Mouse (Mus musculus): ENCODE data around the gene Tmem202. TPM values are rescaled to one million over a fixed set of nuclear protein-coding genes. Genes with fewer than 3 reads are reported as not detected.

Gene Tmem202
- polyA plus RNA-seq, 1 experiment, result not detected

GRCm38 (mm10) chr9:59519396-59519795 is 20.3 kb downstream of the Tmem202 start:
- Histone ChIP-seq H3K36me3 (ENCODE audit: control insufficient read depth) (no peaks in the 10 kb centered on the region), H3K9me3 (ENCODE audit: control insufficient read depth, low read length) (no peaks in the 10 kb centered on the region), H3K4me1 (ENCODE audit: control insufficient read depth) (peaks cover 5% of the 10 kb centered on the region), H3K27me3 (ENCODE audit: control insufficient read depth) (peaks cover 7% of the 10 kb centered on the region), H3K4me3 (replicated peaks) (no peak overlapping the region)
- TF ChIP-seq TAL1 (IDR thresholded peaks at IDR 0.05; ENCODE audit: low read length) (no peak), GATA1 (IDR thresholded peaks at IDR 0.05; ENCODE audit: low read length) (no peak)

- Histone ChIP-seq H3K36me3 (ENCODE audit: control insufficient read depth) (no peaks in the 10 kb centered on the region), H3K4me1 (ENCODE audit: control insufficient read depth) (peaks cover 5% of the 10 kb centered on the region), H3K9me3 (ENCODE audit: control insufficient read depth, low read length) (no peaks in the 10 kb centered on the region), H3K27me3 (ENCODE audit: control insufficient read depth) (peaks cover 7% of the 10 kb centered on the region), H3K4me3 (replicated peaks) (no peak overlapping the region)
- TF ChIP-seq GATA1 (IDR thresholded peaks at IDR 0.05; ENCODE audit: low read length) (no peak), TAL1 (IDR thresholded peaks at IDR 0.05; ENCODE audit: low read length) (no peak)
Measured at GRCm38 (mm10) chr9:59518976-59519375, 20.7 kb downstream of the Tmem202 start.

- Histone ChIP-seq H3K36me3 (ENCODE audit: control insufficient read depth) (no peaks in the 10 kb centered on the region), H3K4me3 (replicated peaks) (no peak overlapping the region), H3K27me3 (ENCODE audit: control insufficient read depth) (peaks cover 7% of the 10 kb centered on the region), H3K9me3 (ENCODE audit: control insufficient read depth, low read length) (no peaks in the 10 kb centered on the region), H3K4me1 (ENCODE audit: control insufficient read depth) (no peaks in the 10 kb centered on the region)
- no peak for TF ChIP-seq GATA1 (IDR thresholded peaks at IDR 0.05; ENCODE audit: low read length)
- no peak for TF ChIP-seq TAL1 (IDR thresholded peaks at IDR 0.05; ENCODE audit: low read length)
Measured at GRCm38 (mm10) chr9:59517127-59517526, 22.5 kb downstream of the Tmem202 start.

- H3K27me3 ChIP-seq (ENCODE audit: control insufficient read depth), result peaks cover 7% of the 10 kb centered on the region
Measured at GRCm38 (mm10) chr9:59515069-59515468, 24.6 kb downstream of the Tmem202 start.

GRCm38 (mm10) chr9:59512381-59512780 is 27.3 kb downstream of the Tmem202 start:
- no peak overlapping the region for H3K4me3 ChIP-seq (replicated peaks)
- H3K27me3 ChIP-seq (ENCODE audit: control insufficient read depth), result peaks cover 7% of the 10 kb centered on the region
- H3K9me3 ChIP-seq (ENCODE audit: control insufficient read depth, low read length), result no peaks in the 10 kb centered on the region
- no peaks in the 10 kb centered on the region for H3K36me3 ChIP-seq (ENCODE audit: control insufficient read depth)
- TF ChIP-seq TAL1 (IDR thresholded peaks at IDR 0.05; ENCODE audit: low read length) (no peak), GATA1 (IDR thresholded peaks at IDR 0.05; ENCODE audit: low read length) (no peak)
- H3K4me1 ChIP-seq (ENCODE audit: control insufficient read depth), result no peaks in the 10 kb centered on the region

More at GRCm38 (mm10) chr9:59515069-59515468, 24.6 kb downstream of the Tmem202 start:
- Histone ChIP-seq H3K9me3 (ENCODE audit: control insufficient read depth, low read length) (no peaks in the 10 kb centered on the region), H3K4me1 (ENCODE audit: control insufficient read depth) (no peaks in the 10 kb centered on the region), H3K36me3 (ENCODE audit: control insufficient read depth) (no peaks in the 10 kb centered on the region), H3K4me3 (replicated peaks) (no peak overlapping the region)
- TF ChIP-seq GATA1 (IDR thresholded peaks at IDR 0.05; ENCODE audit: low read length) (no peak), TAL1 (IDR thresholded peaks at IDR 0.05; ENCODE audit: low read length) (no peak)

- TF ChIP-seq TAL1 (IDR thresholded peaks at IDR 0.05; ENCODE audit: low read length) (no peak), GATA1 (IDR thresholded peaks at IDR 0.05; ENCODE audit: low read length) (no peak)
- no peaks in the 10 kb centered on the region for H3K27me3 ChIP-seq (ENCODE audit: control insufficient read depth)
- H3K4me3 ChIP-seq (replicated peaks), result no peak overlapping the region
- no peaks in the 10 kb centered on the region for H3K36me3 ChIP-seq (ENCODE audit: control insufficient read depth)
- no peaks in the 10 kb centered on the region for H3K4me1 ChIP-seq (ENCODE audit: control insufficient read depth)
- no peaks in the 10 kb centered on the region for H3K9me3 ChIP-seq (ENCODE audit: control insufficient read depth, low read length)
Measured at GRCm38 (mm10) chr9:59508146-59508545, 31.5 kb downstream of the Tmem202 start.

GRCm38 (mm10) chr9:59487331-59487730 is 52.3 kb downstream of the Tmem202 start:
- Histone ChIP-seq H3K4me3 (replicated peaks) (peak overlapping the region; percentile 99), H3K36me3 (ENCODE audit: control insufficient read depth) (peaks cover 5% of the 10 kb centered on the region), H3K4me1 (ENCODE audit: control insufficient read depth) (peaks cover 36% of the 10 kb centered on the region), H3K27me3 (ENCODE audit: control insufficient read depth) (peaks cover 4% of the 10 kb centered on the region; the same call in 1 of the 2 replicates), H3K9me3 (ENCODE audit: control insufficient read depth, low read length) (no peaks in the 10 kb centered on the region)
- TF ChIP-seq TAL1 (IDR thresholded peaks at IDR 0.05; ENCODE audit: low read length) (no peak), GATA1 (IDR thresholded peaks at IDR 0.05; ENCODE audit: low read length) (no peak)

- Histone ChIP-seq H3K36me3 (ENCODE audit: control insufficient read depth) (peaks cover 10% of the 10 kb centered on the region), H3K9me3 (ENCODE audit: control insufficient read depth, low read length) (no peaks in the 10 kb centered on the region), H3K4me3 (replicated peaks) (peak within 1 kb of the TSS; percentile 99), H3K4me1 (ENCODE audit: control insufficient read depth) (peaks cover 36% of the 10 kb centered on the region), H3K27me3 (ENCODE audit: control insufficient read depth) (peaks cover 4% of the 10 kb centered on the region; the same call in 1 of the 2 replicates)
- no peak for TF ChIP-seq TAL1 (IDR thresholded peaks at IDR 0.05; ENCODE audit: low read length)
Measured at GRCm38 (mm10) chr9:59486549-59487065, 53.0 kb downstream of the Tmem202 start, which contains the start of gene Arih1. Arih1 (minus strand) TSS chr9:59486618.

GRCm38 (mm10) chr9:59486076-59486518 is 53.5 kb downstream of the Tmem202 start:
- no peak for TF ChIP-seq GATA1 (IDR thresholded peaks at IDR 0.05; ENCODE audit: low read length)
- TF ChIP-seq TAL1 (IDR thresholded peaks at IDR 0.05; ENCODE audit: low read length), result no peak

More at GRCm38 (mm10) chr9:59486076-59486518, 53.5 kb downstream of the Tmem202 start:
- Histone ChIP-seq H3K4me1 (ENCODE audit: control insufficient read depth) (peaks cover 36% of the 10 kb centered on the region), H3K27me3 (ENCODE audit: control insufficient read depth) (peaks cover 4% of the 10 kb centered on the region; the same call in 1 of the 2 replicates), H3K9me3 (ENCODE audit: control insufficient read depth, low read length) (no peaks in the 10 kb centered on the region), H3K4me3 (replicated peaks) (peak overlapping the region; percentile 99), H3K36me3 (ENCODE audit: control insufficient read depth) (peaks cover 11% of the 10 kb centered on the region)
